Mouse (Mus musculus): ENCODE results near the gene Ric3.

- TF ChIP-seq CTCF (IDR thresholded peaks at IDR 0.05; ENCODE audit: insufficient read depth, low read length), result no peak
- no peak for TF ChIP-seq POLR2A (IDR thresholded peaks at IDR 0.05; ENCODE audit: borderline replicate concordance, extremely low read depth, low read depth, low read length)
Measured at GRCm38 (mm10) chr7:109019243-109019642, 63.9 kb downstream of the Ric3 start.

Data from lung, adult 2 months (tissue).